Comparison of ENCODE assay signal across 8 mouse cellular contexts in genomic region chrX:21088983-21089866, GRCm38 (mm10). TPM values are rescaled to one million over a fixed set of nuclear protein-coding genes. Genes with fewer than 3 reads are reported as not detected.
A peak's percentile ranks its signal among the peaks of the same experiment; 100 is the strongest.
DNase-seq lines count a peak whose midpoint lies in the region; ATAC-seq and TF ChIP-seq lines count a peak whose summit lies in the region.

TSS of gene Zfp300 (minus strand) at chrX:21089527.

- H3K27ac ChIP-seq in gastrocnemius, adult 2 months = peak within 1 kb of the TSS; percentile 81
- peak within 1 kb of the TSS; percentile 87 for H3K27ac ChIP-seq in hindbrain, postnatal 0 days

- peak; percentile 77 for ATAC-seq in activated CD4-positive, CD25-positive, alpha-beta regulatory T cell, adult 4 months
- ATAC-seq in hindbrain, postnatal 0 days = peak; percentile 94

- H3K4me1 ChIP-seq in hindbrain, postnatal 0 days (ENCODE audit: insufficient read depth, low read length) = no peaks in the 10 kb centered on the region

- peak within 1 kb of the TSS; percentile 52 for H3K4me2 ChIP-seq in hindbrain, postnatal 0 days (ENCODE audit: low read depth, low read length)

- H3K36me3 ChIP-seq in hindbrain, postnatal 0 days (ENCODE audit: insufficient read depth, low read length) = no peaks in the 10 kb centered on the region

- no peaks in the 10 kb centered on the region for H3K27me3 ChIP-seq in hindbrain, postnatal 0 days (ENCODE audit: insufficient read depth, low read length)

- WGBS in hindbrain, postnatal 0 days = 33% methylated on average over 27 of the region's 27 CpGs

- H3K9me3 ChIP-seq in hindbrain, postnatal 0 days (ENCODE audit: low read length) = no peaks in the 10 kb centered on the region

- intact Hi-C loops in gastrocnemius, adult 2 months (cut with DNase I) = no loop called here

- peak within 1 kb of the TSS; percentile 68 for H3K4me3 ChIP-seq in gastrocnemius, adult 2 months
- H3K4me3 ChIP-seq in hindbrain, postnatal 0 days (ENCODE audit: low read length) = peak within 1 kb of the TSS; percentile 40

- peak; percentile 68 to 70 for DNase-seq in cerebellum, postnatal 36 days
- DNase-seq in gastrocnemius, adult 2 months = peak; percentile 72
- DNase-seq in hindbrain, postnatal 0 days (ENCODE audit: low spot score) = peak; percentile 82
- peak; percentile 52 for DNase-seq in left cerebral cortex, adult 11 months (ENCODE audit: low spot score)
- DNase-seq in lung, postnatal 25 days (ENCODE audit: low spot score) = peak; percentile 56
- peak; percentile 84 for DNase-seq in retina, postnatal 1 day
- DNase-seq in thymus, postnatal 4 days = peak; percentile 74

- TF ChIP-seq CTCF in gastrocnemius, adult 2 months (IDR thresholded peaks at IDR 0.05) = no peak
- TF ChIP-seq CTCF in hindbrain, postnatal 0 days (IDR thresholded peaks at IDR 0.05; ENCODE audit: low read depth) = no peak

- H3K9ac ChIP-seq in hindbrain, postnatal 0 days (replicated peaks; ENCODE audit: low read length) = peak within 1 kb of the TSS; percentile 58

RNA-seq across cellular contexts. Expression of gene Zfp300, which starts in this region (rescaled TPM):
- 1 to 10 TPM; 2.4 to 3.3 TPM for polyA plus RNA-seq in activated CD4-positive, CD25-positive, alpha-beta regulatory T cell, adult 4 months (2017; shearing (Covaris generic))
- total RNA-seq in gastrocnemius, adult 2 months (2021) = under 1 TPM; 0.10 to 0.39 TPM
- total RNA-seq in hindbrain, postnatal 0 days (2014; rRNA removed) = 3.8 and 4.5 TPM in 2 replicates
- 2.9 and 3.3 TPM in 2 replicates for polyA plus RNA-seq in hindbrain, postnatal 0 days (2015; fragmentation: Nextera tagmentation; extraction: Ambion mirVana)

Comparison
In these comparisons a context has a peak if more than half of its experiments do, and no peak if none do; other contexts are left out.
1. Peak in every context shown above with its lines: DNase-seq, ATAC-seq, H3K4me3 ChIP-seq and H3K27ac ChIP-seq.
2. Peak in DNase-seq, H3K4me3 ChIP-seq and H3K27ac ChIP-seq in gastrocnemius, adult 2 months; RNA of the gene not detected or under 1 TPM.